Mouse (Mus musculus) frontal cortex, adult 2 months (tissue): ENCODE measurements around the gene Smc4. TPM values are rescaled to one million over a fixed set of nuclear protein-coding genes. Genes with fewer than 3 reads are reported as not detected.
"Not testable (repeated sequence)": the region's sequence is repeated elsewhere in the genome, so short reads cannot be mapped to it uniquely, and the experiment has no call there.

Experiments
- DNase-seq, 2 experiments: peaks; one replicate each; pipeline ENCODE4 v3.0.0; 2022; ENCODE audit warnings: low spot score in 1 of 2; ENCODE audit errors: extremely low spot score in 1 of 2
- polyA plus RNA-seq: library from polyadenylated mRNA; depleted of rRNA; stranded (reverse); fragments of >200 nt; gene quantifications from 2 replicates; pipeline ENCODE4 v1.2.3, GENCODE M21; 2012

The Smc4 gene
- polyA plus RNA-seq, 1 experiment: 4.6 TPM

- no peak for DNase-seq
Measured at GRCm38 (mm10) chr3:69008873-69009272, 4.3 kb downstream of the Smc4 start.

- DNase-seq: no peak
Measured at GRCm38 (mm10) chr3:69017181-69017580, 12.6 kb downstream of the Smc4 start.

GRCm38 (mm10) chr3:69018635-69019034 lies 14.1 kb downstream of the Smc4 start:
- not testable (repeated sequence) for DNase-seq

GRCm38 (mm10) chr3:69020285-69020684 lies 15.7 kb downstream of the Smc4 start:
- no peak for DNase-seq

DNA sequence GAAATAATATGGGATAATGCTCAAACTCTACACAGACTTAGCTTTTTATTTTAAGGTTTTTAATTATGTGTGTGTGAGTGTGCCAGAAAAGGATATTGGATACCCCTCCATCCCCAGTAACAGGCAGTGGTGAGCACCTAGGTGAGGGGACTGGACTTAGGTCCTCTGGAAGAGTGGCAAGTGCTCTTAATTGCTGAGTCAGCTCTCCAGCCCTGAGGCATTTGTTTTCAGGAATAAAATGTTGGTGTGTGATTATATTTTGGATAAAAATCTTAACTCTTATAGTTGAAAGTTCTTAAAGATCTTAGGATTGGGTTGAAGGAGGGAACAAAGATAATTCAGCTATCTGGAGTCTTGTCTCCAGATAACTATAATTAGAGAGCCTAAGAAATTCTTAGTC lies 16.2 kb downstream of the Smc4 start:
- DNase-seq: no peak

- no peak for DNase-seq
Measured at GRCm38 (mm10) chr3:69026133-69026783, 21.7 kb downstream of the Smc4 start.

- DNase-seq: no peak
Measured at GRCm38 (mm10) chr3:69040105-69040504, 35.6 kb downstream of the Smc4 start.

GRCm38 (mm10) chr3:69041298-69041697 lies 36.8 kb downstream of the Smc4 start:
- no peak for DNase-seq

DNA sequence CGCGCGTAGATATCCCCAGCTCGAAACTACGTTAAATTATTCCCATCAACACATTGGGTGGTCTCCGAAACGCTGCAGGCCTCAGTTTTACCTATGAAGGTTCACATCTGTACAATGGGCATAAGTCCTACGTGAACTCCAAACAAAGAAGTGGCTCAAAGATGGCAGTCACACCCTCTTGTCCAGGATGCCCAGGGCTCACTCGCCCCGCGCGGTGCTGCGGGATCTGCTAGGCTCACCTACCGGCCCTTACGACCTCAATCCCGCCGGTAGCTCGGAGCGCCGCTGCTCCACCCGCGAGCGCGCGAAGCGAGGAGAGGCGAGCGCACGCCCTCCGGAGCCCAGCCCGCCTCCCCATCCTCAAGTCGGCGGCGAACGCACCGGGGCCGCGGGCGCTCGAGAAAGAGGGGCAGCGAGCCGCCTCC lies 39.6 kb downstream of the Smc4 start:
- DNase-seq: no peak

- peak; percentile 57 to 83 for DNase-seq
Measured at GRCm38 (mm10) chr3:69044645-69045399, 40.3 kb downstream of the Smc4 start, which contains the start of gene Trim59. Trim59 (minus strand) TSS chr3:69044755.

GRCm38 (mm10) chr3:69045400-69045703 lies 40.8 kb downstream of the Smc4 start:
- no peak for DNase-seq

- DNase-seq: no peak
Measured at GRCm38 (mm10) chr3:69045750-69046149, 41.2 kb downstream of the Smc4 start.

DNA sequence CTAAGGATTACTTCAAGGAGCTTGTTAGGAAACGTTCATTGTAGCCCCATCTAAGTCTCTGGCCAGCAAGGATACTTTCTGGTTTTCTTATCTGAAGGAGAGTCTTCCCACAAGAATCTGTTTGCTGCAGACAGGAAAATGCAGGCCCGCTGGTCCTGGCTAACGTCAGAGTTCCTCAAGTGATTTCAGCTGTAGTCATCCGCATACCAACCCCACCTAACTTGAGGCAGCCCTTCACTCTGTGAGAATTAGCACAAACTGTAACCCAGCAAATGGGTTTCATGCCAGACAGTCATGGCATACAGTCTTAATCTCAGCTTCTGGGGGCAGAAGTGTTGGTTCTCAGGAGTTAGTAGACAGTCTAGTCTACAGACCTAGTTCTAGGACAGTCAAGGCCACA lies 42.0 kb downstream of the Smc4 start:
- DNase-seq: no peak

DNA sequence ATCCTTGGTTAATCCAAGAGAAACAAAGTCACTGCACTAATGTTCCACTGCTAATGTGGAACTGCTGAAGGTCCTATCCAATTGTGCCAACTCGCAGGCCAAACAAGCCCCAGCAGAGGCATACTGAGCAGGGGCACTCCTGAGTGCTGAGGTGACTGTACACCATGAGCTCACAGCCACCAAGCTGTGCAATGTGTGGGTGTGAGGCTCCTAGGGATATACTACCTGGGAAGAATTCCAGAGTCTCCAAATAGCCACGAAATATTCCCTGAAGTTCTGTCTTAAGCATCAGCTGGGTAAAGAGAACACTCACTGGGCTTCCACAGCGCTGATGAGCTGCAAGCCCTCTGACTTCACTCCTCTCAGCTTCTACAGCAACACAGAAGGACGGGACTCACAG lies 43.1 kb downstream of the Smc4 start:
- no peak for DNase-seq

DNA sequence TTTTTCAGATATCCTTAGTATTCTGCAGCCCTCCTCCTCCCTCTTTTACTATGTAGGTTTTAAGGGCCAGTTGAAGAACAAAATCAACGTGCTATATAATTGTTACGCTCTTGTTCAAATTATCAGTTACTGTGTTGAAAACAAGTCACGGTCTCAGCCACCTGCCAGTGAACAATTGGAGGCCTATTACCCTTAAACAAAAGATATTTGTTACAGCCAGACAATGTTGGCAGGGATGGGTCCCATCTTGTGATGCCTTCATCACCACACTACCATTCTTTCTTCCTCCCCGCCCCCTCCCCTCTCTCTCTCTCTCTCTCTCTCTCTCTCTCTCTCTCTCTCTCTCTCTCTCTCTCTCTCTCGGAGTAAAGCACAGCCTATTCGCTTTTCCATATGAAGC lies 44.5 kb downstream of the Smc4 start:
- peak in 1 of 2 experiments; percentile 33 for DNase-seq

- DNase-seq: no peak
Measured at GRCm38 (mm10) chr3:69051894-69052293, 47.4 kb downstream of the Smc4 start.

DNA sequence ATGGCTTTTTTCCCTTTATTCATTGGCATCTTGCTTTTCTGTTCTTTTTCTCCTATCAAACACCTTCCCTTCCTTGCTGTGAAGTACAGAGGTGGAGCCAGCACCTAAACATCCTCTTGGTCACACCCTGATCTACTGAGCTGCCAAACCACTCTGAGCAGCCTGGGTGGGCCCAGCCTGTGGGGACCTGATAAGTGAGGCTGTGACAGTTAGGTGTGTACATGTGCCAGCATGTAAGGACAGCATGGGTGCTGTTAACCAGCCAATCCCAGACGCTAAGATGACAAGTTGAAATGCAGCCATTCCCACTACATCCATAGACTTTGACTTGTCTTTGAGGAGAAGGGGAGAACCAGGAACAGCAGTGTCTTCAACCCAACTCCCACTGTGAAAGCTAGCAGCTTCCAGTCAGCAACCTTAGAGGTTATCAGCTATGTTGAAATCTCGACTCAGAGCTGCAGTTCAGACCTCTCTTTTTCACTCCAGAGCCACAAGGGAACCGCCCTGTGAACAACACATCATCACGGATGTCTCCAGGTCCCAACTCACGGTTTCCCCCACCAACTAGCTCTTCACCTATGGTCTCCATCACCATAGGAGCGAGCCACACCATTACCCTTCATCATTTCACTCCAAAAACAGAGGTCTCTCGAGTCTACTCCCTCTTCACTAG lies 50.4 kb downstream of the Smc4 start:
- no peak for DNase-seq

GRCm38 (mm10) chr3:69055871-69056270 lies 51.3 kb downstream of the Smc4 start:
- DNase-seq: no peak

DNA sequence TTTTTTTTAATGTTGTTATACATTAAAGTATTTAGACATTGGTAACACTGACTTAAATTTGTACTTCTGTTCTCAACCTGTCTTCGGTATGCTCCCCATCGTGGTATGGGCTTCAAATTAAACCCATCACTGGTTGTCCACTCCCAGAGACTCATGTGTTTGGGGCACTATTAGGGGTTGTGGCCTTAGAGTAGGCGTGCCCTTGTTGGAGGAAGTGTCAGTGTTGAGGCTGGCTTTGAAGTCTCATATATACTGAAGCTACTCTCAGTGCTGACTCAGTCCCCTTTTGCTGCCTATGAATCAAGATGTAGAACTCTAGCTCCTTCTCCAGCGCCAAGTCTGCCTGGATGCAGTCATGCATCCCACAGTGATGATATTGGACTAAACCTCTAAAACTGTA lies 56.1 kb downstream of the Smc4 start:
- DNase-seq: no peak

GRCm38 (mm10) chr3:69062764-69063163 lies 58.2 kb downstream of the Smc4 start:
- DNase-seq: no peak

GRCm38 (mm10) chr3:69064005-69064404 lies 59.5 kb downstream of the Smc4 start:
- DNase-seq: peak in 1 of 2 experiments; percentile 38
